Mouse (Mus musculus) C2C12 (cell line): Measurements from ENCODE around the gene Got2.

Experiments used
- CEBPB ChIP-seq: IDR thresholded peaks from one replicate; pipeline ENCODE4 v1.6.1; 2011; ENCODE audit warnings: low read depth, mild to moderate bottlenecking, control low read depth, moderate library complexity
- CTCF ChIP-seq: IDR thresholded peaks from one replicate; pipeline ENCODE4 v1.5.1; 2011; ENCODE audit not compliant: control insufficient read depth, insufficient read depth, insufficient read length
- FOSL1 ChIP-seq: IDR thresholded peaks from one replicate; pipeline ENCODE4 v1.8.0; 2011; ENCODE audit warnings: mild to moderate bottlenecking, low read length; ENCODE audit not compliant: poor library complexity, insufficient read depth, severe bottlenecking
- MAX ChIP-seq: IDR thresholded peaks from one replicate; pipeline ENCODE4 v1.6.1; 2011; ENCODE audit warnings: mild to moderate bottlenecking, control low read depth
- MYOG ChIP-seq: IDR thresholded peaks from one replicate; pipeline ENCODE4 v1.6.1; 2011; ENCODE audit not compliant: control insufficient read depth, insufficient read length; ENCODE audit errors: extremely low read depth
- USF1 ChIP-seq: IDR thresholded peaks from one replicate; pipeline ENCODE4 v1.6.1; 2011; ENCODE audit warnings: low read depth, mild to moderate bottlenecking, control low read depth, moderate library complexity

DNA sequence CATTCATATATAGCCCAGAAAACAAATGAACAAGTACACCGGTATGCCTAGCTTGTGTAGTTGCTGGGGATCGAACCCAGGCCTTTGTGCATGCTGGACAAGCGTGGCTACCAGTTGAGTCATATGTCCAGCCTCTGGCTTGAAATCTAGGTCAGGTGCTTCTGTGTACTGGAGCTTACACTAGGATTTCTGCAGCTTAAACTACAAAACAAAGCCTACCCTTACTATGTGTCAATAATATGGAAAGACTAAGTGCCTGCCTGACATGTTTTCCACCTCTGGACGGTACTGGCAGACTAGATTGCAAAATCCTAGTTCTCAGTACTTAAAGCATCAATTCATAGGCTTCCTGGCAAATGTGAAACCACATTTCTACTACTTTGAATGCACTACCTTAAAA, 8.5 kb downstream of the Got2 start:
- TF ChIP-seq CTCF (no peak), MAX (no peak), MYOG (no peak), CEBPB (no peak), USF1 (no peak), FOSL1 (no peak)
